Comparison of ENCODE assay signal across 8 mouse cellular contexts in genomic region chr5:150079866-150080797, GRCm38 (mm10). TPM values are rescaled to one million over a fixed set of nuclear protein-coding genes. Genes with fewer than 3 reads are reported as not detected.
DNase-seq lines count a peak whose midpoint lies in the region; ATAC-seq and TF ChIP-seq lines count a peak whose summit lies in the region.

No protein-coding gene starts in this region.

- 25% methylated on average over 10 of the region's 12 CpGs for WGBS in heart, embryonic 15.5 days
- 31% methylated on average over 12 of the region's 12 CpGs for WGBS in intestine, embryonic 15.5 days
- WGBS in midbrain, postnatal 0 days = 12% methylated on average over 12 of the region's 12 CpGs

- no peaks in the 10 kb centered on the region for H3K27me3 ChIP-seq in heart, embryonic 15.5 days
- H3K27me3 ChIP-seq in intestine, embryonic 15.5 days (replicated peaks) = no peaks in the 10 kb centered on the region
- H3K27me3 ChIP-seq in midbrain, postnatal 0 days (ENCODE audit: insufficient read depth, low read length) = no peaks in the 10 kb centered on the region

- peak overlapping the region; percentile 30 for H3K4me2 ChIP-seq in heart, embryonic 15.5 days
- peak overlapping the region; percentile 30 for H3K4me2 ChIP-seq in intestine, embryonic 15.5 days (replicated peaks)
- peak overlapping the region; percentile 24 for H3K4me2 ChIP-seq in midbrain, postnatal 0 days (ENCODE audit: low read depth, low read length, poor library complexity, severe bottlenecking)

- TF ChIP-seq CTCF in midbrain, postnatal 0 days (IDR thresholded peaks at IDR 0.05) = no peak

- no peaks in the 10 kb centered on the region for H3K36me3 ChIP-seq in heart, embryonic 15.5 days
- H3K36me3 ChIP-seq in intestine, embryonic 15.5 days = no peaks in the 10 kb centered on the region
- no peaks in the 10 kb centered on the region for H3K36me3 ChIP-seq in midbrain, postnatal 0 days (ENCODE audit: insufficient read depth, low read length)

- H3K4me3 ChIP-seq in heart, embryonic 15.5 days = peak overlapping the region; percentile 13; the same call in 1 of the 2 replicates
- H3K4me3 ChIP-seq in intestine, embryonic 15.5 days (replicated peaks) = no peak overlapping the region
- H3K4me3 ChIP-seq in midbrain, postnatal 0 days (ENCODE audit: low read depth, low read length) = no peak overlapping the region

- no peaks in the 10 kb centered on the region for H3K9me3 ChIP-seq in heart, embryonic 15.5 days (replicated peaks)
- no peaks in the 10 kb centered on the region for H3K9me3 ChIP-seq in intestine, embryonic 15.5 days
- H3K9me3 ChIP-seq in midbrain, postnatal 0 days (ENCODE audit: low read length) = no peaks in the 10 kb centered on the region

- no peak overlapping the region for H3K9ac ChIP-seq in heart, embryonic 15.5 days
- H3K9ac ChIP-seq in intestine, embryonic 15.5 days = no peak overlapping the region
- no peak overlapping the region for H3K9ac ChIP-seq in midbrain, postnatal 0 days (replicated peaks; ENCODE audit: low read length, poor library complexity, severe bottlenecking)

- intact Hi-C loops in heart, postnatal 10 days (cut with DNase I) = loop anchor here (10.0 kb wide), 1 partner anchor 365 kb away; no protein-coding TSS in a partner anchor

- ATAC-seq in heart, embryonic 15.5 days (replicated peaks; ENCODE audit: insufficient number of reproducible peaks, insufficient read depth, low FRiP score, low read depth) = no peak; the same call in 1 of the 2 replicates
- ATAC-seq in intestine, embryonic 15.5 days = peak; percentile 86
- peak; percentile 81; the same call in 1 of the 2 replicates for ATAC-seq in midbrain, postnatal 0 days (ENCODE audit: low FRiP score)

- no peak overlapping the region for H3K27ac ChIP-seq in heart, embryonic 15.5 days
- no peak overlapping the region for H3K27ac ChIP-seq in intestine, embryonic 15.5 days
- no peak overlapping the region for H3K27ac ChIP-seq in midbrain, postnatal 0 days (ENCODE audit: low read depth, low read length)

- no peak for DNase-seq in heart, postnatal 10 days
- peak; percentile 83 for DNase-seq in embryo, embryonic 11 days
- peak; percentile 66 for DNase-seq in midbrain, postnatal 0 days (ENCODE audit: low spot score)
- no peak for DNase-seq in urinary bladder, postnatal 25 days (ENCODE audit: low spot score)
- DNase-seq in cerebellum, adult 18-20 months = no peak
- no peak for DNase-seq in natural killer cell, adult 2 months (ENCODE audit: low spot score in 2 of 2)

- peaks cover 6% of the 10 kb centered on the region for H3K4me1 ChIP-seq in heart, embryonic 15.5 days (replicated peaks)
- H3K4me1 ChIP-seq in intestine, embryonic 15.5 days (replicated peaks) = no peaks in the 10 kb centered on the region
- H3K4me1 ChIP-seq in midbrain, postnatal 0 days (ENCODE audit: insufficient read depth, low read length) = peaks cover 4% of the 10 kb centered on the region; the same call in 1 of the 2 replicates

RNA-seq across cellular contexts. Expression of gene Fry, which starts 38.3 kb away (rescaled TPM):
- polyA plus RNA-seq in heart, embryonic 15.5 days (2015; fragmentation: Nextera tagmentation; extraction: Ambion mirVana) = 26.7 and 30.3 TPM in 2 replicates
- total RNA-seq in heart, postnatal 10 days (2021) = 100 to 1,000 TPM; 153 to 196 TPM
- polyA plus RNA-seq in intestine, embryonic 15.5 days (2015; fragmentation: Nextera tagmentation; extraction: Ambion mirVana) = 7.1 and 8.2 TPM in 2 replicates
- total RNA-seq in midbrain, postnatal 0 days (2014; rRNA removed) = 129 and 178 TPM in 2 replicates
- 54.3 and 62.6 TPM in 2 replicates for polyA plus RNA-seq in midbrain, postnatal 0 days (2015; fragmentation: Nextera tagmentation; extraction: Ambion mirVana)

Comparison
In these comparisons a context has a peak if more than half of its experiments do, and no peak if none do; other contexts are left out.
1. DNase-seq: peak in embryo, embryonic 11 days (single experiment) and midbrain, postnatal 0 days (single experiment); none in heart, postnatal 10 days (0 of 2), urinary bladder, postnatal 25 days (single experiment), cerebellum, adult 18-20 months (0 of 2) and natural killer cell, adult 2 months (0 of 2).
2. Peak in every context shown above with its lines, with median percentiles within 50 percentile points of each other: H3K4me2 ChIP-seq.